Mouse (Mus musculus) ES-E14 (cell line): ENCODE results near the gene Cacnb4.

Source experiments
- HCFC1 ChIP-seq: IDR thresholded peaks from 2 replicates; pipeline ENCODE4 v1.6.1; 2012; ENCODE audit warnings: low read length, inconsistent platforms, borderline replicate concordance; ENCODE audit not compliant: insufficient read depth
- MAFK ChIP-seq: IDR thresholded peaks from 2 replicates; pipeline ENCODE4 v1.6.1; 2014; ENCODE audit warnings: mild to moderate bottlenecking, low read depth, low read length, inconsistent platforms; ENCODE audit not compliant: insufficient read depth
- ZC3H11A ChIP-seq: IDR thresholded peaks from 2 replicates; pipeline ENCODE4 v1.6.1; 2012; ENCODE audit warnings: low read depth, mild to moderate bottlenecking, inconsistent platforms, low read length, borderline replicate concordance
- ZNF384 ChIP-seq: IDR thresholded peaks from 2 replicates; pipeline ENCODE4 v1.6.1; 2012; ENCODE audit warnings: low read depth, low read length, inconsistent platforms

DNA sequence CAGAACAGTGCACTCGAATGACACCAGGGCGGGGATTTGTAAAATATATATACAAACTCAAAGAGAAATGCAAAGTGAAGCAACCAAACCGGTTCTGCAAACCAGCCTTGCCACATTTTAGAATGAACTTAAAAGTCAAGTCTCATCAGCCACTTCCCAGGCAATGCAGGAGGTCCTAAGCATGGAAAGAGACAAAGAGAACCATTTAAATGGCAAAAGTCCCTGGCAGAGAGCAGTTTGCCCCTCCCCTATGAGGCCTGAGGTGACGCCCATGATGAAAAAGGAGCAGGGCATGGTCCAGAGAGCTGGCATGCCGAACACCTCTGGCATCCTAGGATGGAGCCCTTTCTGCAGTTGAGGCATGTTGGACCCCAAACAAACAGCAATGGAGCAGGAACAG, 234.5 kb downstream of the Cacnb4 start:
- TF ChIP-seq ZC3H11A (no peak), HCFC1 (no peak), MAFK (no peak), ZNF384 (no peak)
